Mouse (Mus musculus) c-Kit-positive CD71-positive TER-119-negative erythroid progenitor cells, embryonic 14.5 days (primary cell): ENCODE measurements around the gene Syt14.
A peak's percentile ranks its signal among the peaks of the same experiment; 100 is the strongest.

Source experiments
- DNase-seq: peaks from one replicate; pipeline ENCODE4 v3.0.0-alpha.2; 2013; ENCODE audit warnings: low read depth

The Syt14 gene

GRCm38 (mm10) chr1:193035371-193036238 lies at the start of gene Syt14:
TSS of gene Syt14 (minus strand) at chr1:193035775.
- DNase-seq = peak; percentile 63

GRCm38 (mm10) chr1:193084016-193084415 lies 48.4 kb upstream of the Syt14 start:
- DNase-seq = peak; percentile 7

GRCm38 (mm10) chr1:193083051-193083450 lies 47.5 kb upstream of the Syt14 start:
- DNase-seq = no peak

GRCm38 (mm10) chr1:193082311-193082921 lies 46.8 kb upstream of the Syt14 start:
- no peak for DNase-seq

- DNase-seq = no peak
Measured at GRCm38 (mm10) chr1:193062618-193063017, 27.0 kb upstream of the Syt14 start.

GRCm38 (mm10) chr1:193060167-193060566 lies 24.6 kb upstream of the Syt14 start:
- DNase-seq = no peak

- no peak for DNase-seq
Measured at GRCm38 (mm10) chr1:193059596-193059995, 24.0 kb upstream of the Syt14 start.

GRCm38 (mm10) chr1:193054401-193054800 lies 18.8 kb upstream of the Syt14 start:
- DNase-seq = no peak

GRCm38 (mm10) chr1:193053065-193053464 lies 17.5 kb upstream of the Syt14 start:
- no peak for DNase-seq

GRCm38 (mm10) chr1:193047616-193048015 lies 12.0 kb upstream of the Syt14 start:
- DNase-seq = no peak

GRCm38 (mm10) chr1:193042760-193043295 lies 7.3 kb upstream of the Syt14 start:
- DNase-seq = no peak

GRCm38 (mm10) chr1:193034951-193035370 lies 614 bp downstream of the Syt14 start:
- DNase-seq = peak; percentile 16

- no peak for DNase-seq
Measured at GRCm38 (mm10) chr1:193024311-193024710, 11.3 kb downstream of the Syt14 start.

GRCm38 (mm10) chr1:193012351-193012750 lies 23.2 kb downstream of the Syt14 start:
- DNase-seq = no peak

GRCm38 (mm10) chr1:193011000-193011769 lies 24.4 kb downstream of the Syt14 start:
- peak; percentile 79 for DNase-seq

- DNase-seq = no peak
Measured at GRCm38 (mm10) chr1:193004581-193004980, 31.0 kb downstream of the Syt14 start.

- DNase-seq = no peak
Measured at GRCm38 (mm10) chr1:193003953-193004352, 31.6 kb downstream of the Syt14 start.

- no peak for DNase-seq
Measured at GRCm38 (mm10) chr1:193002307-193002706, 33.3 kb downstream of the Syt14 start.

GRCm38 (mm10) chr1:193001587-193001986 lies 34.0 kb downstream of the Syt14 start:
- DNase-seq = peak; percentile 80

GRCm38 (mm10) chr1:193000908-193001307 lies 34.7 kb downstream of the Syt14 start:
- DNase-seq = no peak

- no peak for DNase-seq
Measured at GRCm38 (mm10) chr1:192994179-192994873, 41.2 kb downstream of the Syt14 start.

GRCm38 (mm10) chr1:192993491-192993890 lies 42.1 kb downstream of the Syt14 start:
- DNase-seq = no peak
